Mouse (Mus musculus) liver, adult 2 months (tissue): ENCODE data around the gene Mrpl22.

ENCODE experiments used
- CTCF ChIP-seq: fragments of 200-500 bp; IDR thresholded peaks from 2 replicates; pipeline ENCODE4 v1.5.1; 2011; ENCODE audit warnings: low read depth, low read length, control low read depth
- POLR2A ChIP-seq: fragments of 200-500 bp; IDR thresholded peaks from 2 replicates; pipeline ENCODE4 v1.6.1; 2011; ENCODE audit warnings: low read length, control low read depth; ENCODE audit not compliant: insufficient read depth; ENCODE audit errors: extremely low read depth

GRCm38 (mm10) chr11:58189675-58190074 is 18.2 kb downstream of the Mrpl22 start:
- TF ChIP-seq CTCF: no peak
- no peak for TF ChIP-seq POLR2A
